Mouse (Mus musculus) MEL (cell line): ENCODE measurements around the gene Layn. TPM values are rescaled to one million over a fixed set of nuclear protein-coding genes. Genes with fewer than 3 reads are reported as not detected.

ENCODE experiments used
- DNase-seq: peaks from one replicate; pipeline ENCODE4 v3.0.0; 2011; ENCODE audit warnings: low read depth, low spot score
- H3K27ac ChIP-seq: 2 replicates; pipeline ENCODE4 v1.5.1; 2012; ENCODE audit warnings: low read depth, mild to moderate bottlenecking, control low read depth, low read length, moderate library complexity; ENCODE audit not compliant: control insufficient read depth
- H3K27me3 ChIP-seq, 2 experiments: fragments of 150-350 bp in 1 of 2; sonication (generic) in 1 of 2; 2 replicates each; pipeline ENCODE4 v1.6.1; 2012; ENCODE audit warnings: low read length in 2 of 2, mild to moderate bottlenecking in 2 of 2, improper control_type of control experiment in 1 of 2, moderate library complexity in 1 of 2; ENCODE audit not compliant: insufficient read depth in 2 of 2, control insufficient read depth in 1 of 2
- H3K36me3 ChIP-seq, 2 experiments: 2 replicates each; pipeline ENCODE4 v1.6.1; 2012 to 2014; ENCODE audit warnings: low read length in 2 of 2, improper control_type of control experiment in 1 of 2, inconsistent platforms in 1 of 2, mild to moderate bottlenecking in 1 of 2; ENCODE audit not compliant: insufficient read depth in 2 of 2, control insufficient read depth in 1 of 2
- H3K4me1 ChIP-seq, 2 experiments: fragments of 150-350 bp in 1 of 2; sonication (generic) in 1 of 2; 2 replicates each; pipeline ENCODE4 v1.6.1; 2012; ENCODE audit warnings: low read length in 2 of 2, improper control_type of control experiment in 1 of 2, mild to moderate bottlenecking in 1 of 2; ENCODE audit not compliant: insufficient read depth in 2 of 2, control insufficient read depth in 1 of 2
- H3K4me3 ChIP-seq, 2 experiments: fragments of 150-350 bp in 1 of 2; sonication (generic) in 1 of 2; 2 replicates each; pipeline ENCODE4 v1.5.1; 2012; ENCODE audit warnings: low read depth in 2 of 2, low read length in 2 of 2, mild to moderate bottlenecking in 2 of 2, moderate library complexity in 2 of 2, control low read depth in 1 of 2, improper control_type of control experiment in 1 of 2; ENCODE audit not compliant: control insufficient read depth in 1 of 2, insufficient read depth in 1 of 2
- H3K79me2 ChIP-seq: 2 replicates; pipeline ENCODE4 v1.6.1; 2012; ENCODE audit warnings: mild to moderate bottlenecking, low read length, moderate library complexity; ENCODE audit not compliant: control insufficient read depth, poor library complexity, insufficient read depth
- H3K9ac ChIP-seq: 2 replicates; pipeline ENCODE4 v1.6.1; 2012; ENCODE audit warnings: low read depth, mild to moderate bottlenecking, control low read depth, low read length, moderate library complexity; ENCODE audit not compliant: control insufficient read depth, poor library complexity, severe bottlenecking
- H3K9me3 ChIP-seq: fragments of 150-350 bp; sonication (generic); replicated peaks from 2 replicates; pipeline ENCODE4 v1.6.1; 2012; ENCODE audit warnings: mild to moderate bottlenecking, low read length, improper control_type of control experiment, moderate library complexity; ENCODE audit not compliant: insufficient read depth
- CHD1 ChIP-seq: IDR thresholded peaks from 2 replicates; pipeline ENCODE4 v1.6.1; 2012; ENCODE audit warnings: low read depth, mild to moderate bottlenecking, inconsistent platforms, low read length, improper control_type of control experiment
- ELF1 ChIP-seq: IDR thresholded peaks from 2 replicates; pipeline ENCODE4 v1.6.1; 2014; ENCODE audit warnings: low read depth, mild to moderate bottlenecking, inconsistent platforms, low read length, improper control_type of control experiment, moderate library complexity
- EP300 ChIP-seq, 2 experiments: IDR thresholded peaks; 2 replicates each; pipeline ENCODE4 v1.6.1; 2011; ENCODE audit warnings: improper control_type of control experiment in 2 of 2, low read length in 2 of 2, low read depth in 1 of 2, mild to moderate bottlenecking in 1 of 2
- HCFC1 ChIP-seq: IDR thresholded peaks from 2 replicates; pipeline ENCODE4 v1.6.1; 2012; ENCODE audit warnings: low read depth, mild to moderate bottlenecking, inconsistent platforms, low read length, improper control_type of control experiment, moderate library complexity
- JUND ChIP-seq: IDR thresholded peaks from 2 replicates; pipeline ENCODE4 v1.6.1; 2011; ENCODE audit warnings: low read depth, mild to moderate bottlenecking, improper control_type of control experiment, low read length
- KAT2A ChIP-seq: conservative IDR thresholded peaks from 2 replicates; pipeline ENCODE4 v1.6.1; 2012; ENCODE audit warnings: low read depth, low read length, improper control_type of control experiment, inconsistent platforms
- MAFK ChIP-seq: IDR thresholded peaks from 2 replicates; pipeline ENCODE4 v1.6.1; 2011; ENCODE audit warnings: low read depth, mild to moderate bottlenecking, low read length, improper control_type of control experiment, borderline replicate concordance
- MXI1 ChIP-seq: IDR thresholded peaks from 2 replicates; pipeline ENCODE4 v1.6.1; 2011; ENCODE audit warnings: mild to moderate bottlenecking, low read depth, low read length, improper control_type of control experiment
- MYC ChIP-seq: IDR thresholded peaks from 2 replicates; pipeline ENCODE4 v1.6.1; 2011; ENCODE audit warnings: low read depth, mild to moderate bottlenecking, low read length, improper control_type of control experiment, moderate library complexity
- POLR2A ChIP-seq, 2 experiments: IDR thresholded peaks; 2 replicates each; pipeline ENCODE4 v1.6.1; 2011 to 2012; ENCODE audit warnings: low read length in 2 of 2, mild to moderate bottlenecking in 2 of 2, control low read depth in 1 of 2, improper control_type of control experiment in 1 of 2, low read depth in 1 of 2, moderate library complexity in 1 of 2; ENCODE audit not compliant: control insufficient read depth in 1 of 2, insufficient read depth in 1 of 2, poor library complexity in 1 of 2
- POLR2AphosphoS5 ChIP-seq: IDR thresholded peaks from 2 replicates; pipeline ENCODE4 v1.6.1; 2012; ENCODE audit warnings: low read depth, borderline replicate concordance, mild to moderate bottlenecking, inconsistent platforms, low read length, moderate library complexity, mixed read lengths
- SIN3A ChIP-seq: IDR thresholded peaks from 2 replicates; pipeline ENCODE4 v1.6.1; 2012; ENCODE audit warnings: low read length, improper control_type of control experiment, inconsistent platforms
- SMC3 ChIP-seq: IDR thresholded peaks from 2 replicates; pipeline ENCODE4 v1.6.1; 2011; ENCODE audit warnings: low read depth, low read length, improper control_type of control experiment
- TAL1 ChIP-seq: IDR thresholded peaks from 2 replicates; pipeline ENCODE4 v1.6.1; 2012; ENCODE audit warnings: mild to moderate bottlenecking, inconsistent platforms, low read length, moderate library complexity, mixed read lengths
- TBP ChIP-seq: IDR thresholded peaks from 2 replicates; pipeline ENCODE4 v1.8.0; 2011; ENCODE audit warnings: low read depth, low read length, improper control_type of control experiment
- UBTF ChIP-seq: IDR thresholded peaks from 2 replicates; pipeline ENCODE4 v1.6.1; 2012; ENCODE audit warnings: low read depth, mild to moderate bottlenecking, inconsistent platforms, low read length, improper control_type of control experiment, moderate library complexity, borderline replicate concordance; ENCODE audit not compliant: insufficient read depth
- USF1 ChIP-seq: IDR thresholded peaks from 2 replicates; pipeline ENCODE4 v1.6.1; 2014; ENCODE audit warnings: low read depth, mild to moderate bottlenecking, inconsistent platforms, low read length, improper control_type of control experiment, moderate library complexity
- USF2 ChIP-seq, 2 experiments: IDR thresholded peaks; 2 replicates each; pipeline ENCODE4 v1.6.1; 2011 to 2012; ENCODE audit warnings: improper control_type of control experiment in 2 of 2, low read length in 2 of 2, borderline replicate concordance in 1 of 2, inconsistent platforms in 1 of 2, low read depth in 1 of 2, mild to moderate bottlenecking in 1 of 2; ENCODE audit not compliant: insufficient read depth in 1 of 2
- ZC3H11A ChIP-seq: IDR thresholded peaks from 2 replicates; pipeline ENCODE4 v1.6.1; 2012; ENCODE audit warnings: low read depth, mild to moderate bottlenecking, inconsistent platforms, low read length, improper control_type of control experiment
- ZMIZ1 ChIP-seq: IDR thresholded peaks from 2 replicates; pipeline ENCODE4 v1.6.1; 2012; ENCODE audit warnings: low read depth, mild to moderate bottlenecking, inconsistent platforms, low read length, improper control_type of control experiment, moderate library complexity
- ZNF384 ChIP-seq: IDR thresholded peaks from 2 replicates; pipeline ENCODE4 v1.6.1; 2012; ENCODE audit warnings: low read depth, mild to moderate bottlenecking, inconsistent platforms, low read length, improper control_type of control experiment
- polyA plus RNA-seq, 2 experiments: library from polyadenylated mRNA; stranded (reverse) in 1 of 2; unstranded in 1 of 2; fragments of >175 nt in 1 of 2; fragments of >200 nt in 1 of 2; gene quantifications; 2 replicates each; pipeline versions ENCODE4 v1.2.1 to v1.2.4; 2012; ENCODE audit warnings: low replicate concordance in 2 of 2, low read depth in 1 of 2; ENCODE audit not compliant: insufficient read length in 2 of 2, insufficient read depth in 1 of 2, missing spikeins in 1 of 2
- total RNA-seq: library from RNA; depleted of rRNA; stranded (reverse); fragments of 300-350 nt; gene quantifications from 2 replicates; pipeline ENCODE4 v1.2.3, GENCODE M21; 2012

Gene Layn
- total and polyA plus RNA-seq, 3 experiments, result not detected

GRCm38 (mm10) chr9:51030147-51030546 is 46.7 kb downstream of the Layn start (continued):
- TF ChIP-seq UBTF, result no peak
- no peak for TF ChIP-seq POLR2A (IDR thresholded peaks at IDR 0.05; ENCODE audit: control insufficient read depth in 1 of 2, insufficient read depth in 1 of 2, low read depth in 1 of 2, low read length in 2 of 2, poor library complexity in 1 of 2)
- no peak for TF ChIP-seq TAL1
- TF ChIP-seq KAT2A, result no peak
- no peak for TF ChIP-seq SIN3A
- TF ChIP-seq MYC, result no peak
- no peak for TF ChIP-seq POLR2AphosphoS5
- TF ChIP-seq CHD1, result no peak
- no peak for TF ChIP-seq JUND
- TF ChIP-seq ELF1, result peak; percentile 55; the same call in 1 of the 2 replicates
- TF ChIP-seq MAFK, result no peak
- TF ChIP-seq TBP, result no peak
- TF ChIP-seq SMC3, result no peak
- no peak for TF ChIP-seq ZC3H11A
- no peak for TF ChIP-seq HCFC1
- no peak for TF ChIP-seq ZMIZ1

DNA sequence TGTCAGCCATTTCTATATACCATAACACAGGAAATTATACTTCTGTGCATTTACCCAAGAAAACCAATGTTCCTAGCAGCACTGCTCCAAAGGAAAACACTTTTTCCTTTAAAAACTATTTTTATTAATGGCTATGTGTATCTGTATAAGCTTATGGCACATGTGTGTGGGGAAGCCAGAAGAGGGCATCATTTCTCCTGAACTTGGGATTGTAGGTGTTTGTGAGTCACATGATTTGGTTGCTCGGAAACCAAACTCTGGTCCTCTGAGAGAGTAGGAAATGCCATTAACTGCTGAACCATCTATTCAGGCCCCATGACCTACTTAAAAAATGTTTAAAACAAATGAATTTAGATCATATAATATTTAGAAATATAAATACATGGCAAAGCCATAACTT is 49.9 kb downstream of the Layn start:
- peaks cover 0 to 3% of the 10 kb centered on the region in 2 experiments; a peak in 2 of 4 replicates for H3K36me3 ChIP-seq
- no peak overlapping the region for H3K27ac ChIP-seq
- no peaks in the 10 kb centered on the region for H3K27me3 ChIP-seq
- no peak for DNase-seq
- no peak overlapping the region for H3K4me3 ChIP-seq
- no peak overlapping the region for H3K9ac ChIP-seq
- TF ChIP-seq POLR2AphosphoS5 (no peak), HCFC1 (no peak), USF2 (IDR thresholded peaks at IDR 0.05; ENCODE audit: borderline replicate concordance in 1 of 2, insufficient read depth in 1 of 2, low read depth in 1 of 2, low read length in 2 of 2) (no peak), USF1 (no peak; the same call in 1 of the 2 replicates), MXI1 (no peak), ZNF384 (no peak), CHD1 (no peak), ZC3H11A (no peak), EP300 (IDR thresholded peaks at IDR 0.05; ENCODE audit: low read depth in 1 of 2, low read length in 2 of 2) (no peak)
- peaks cover 0 to 2% of the 10 kb centered on the region in 2 experiments; a peak in 1 of 4 replicates for H3K4me1 ChIP-seq
- H3K9me3 ChIP-seq, result no peaks in the 10 kb centered on the region
- H3K79me2 ChIP-seq, result no peaks in the 10 kb centered on the region
